Mouse (Mus musculus): Measurements from ENCODE around the gene Mtus2. TPM values are rescaled to one million over a fixed set of nuclear protein-coding genes. Genes with fewer than 3 reads are reported as not detected.

The Mtus2 gene
- polyA plus RNA-seq, 1 experiment from 2014 or later: 27.7 TPM

- H3K4me3 ChIP-seq (ENCODE audit: low read depth, low read length): no peak overlapping the region
- no peak overlapping the region for H3K9ac ChIP-seq (ENCODE audit: low read length)
- peaks cover 7% of the 10 kb centered on the region for H3K36me3 ChIP-seq (ENCODE audit: control insufficient read depth, insufficient read depth, low read length)
- ATAC-seq (replicated peaks; ENCODE audit: low FRiP score, low TSS enrichment, low read depth) (no peak), DNase-seq (ENCODE audit: low spot score) (no peak)
- H3K4me1 ChIP-seq (replicated peaks; ENCODE audit: control insufficient read depth, insufficient read depth, low read length): peaks cover 9% of the 10 kb centered on the region
- no peaks in the 10 kb centered on the region for H3K27me3 ChIP-seq (replicated peaks; ENCODE audit: control insufficient read depth, insufficient read depth, low read length)
- 84% methylated on average over 5 of the region's 5 CpGs for WGBS
- H3K27ac ChIP-seq (ENCODE audit: low read depth): no peak overlapping the region
- no peak overlapping the region for H3K4me2 ChIP-seq (ENCODE audit: low read length)
- no peaks in the 10 kb centered on the region for H3K9me3 ChIP-seq (ENCODE audit: control insufficient read depth, low read length)
These were observed 382.0 kb downstream of the Mtus2 start for GRCm38 (mm10) chr5:148339126-148339525.

GRCm38 (mm10) chr5:148342061-148342741 lies 385.1 kb downstream of the Mtus2 start:
- Histone ChIP-seq H3K27me3 (replicated peaks; ENCODE audit: control insufficient read depth, insufficient read depth, low read length) (no peaks in the 10 kb centered on the region), H3K9me3 (ENCODE audit: control insufficient read depth, low read length) (no peaks in the 10 kb centered on the region), H3K9ac (ENCODE audit: low read length) (no peak overlapping the region), H3K36me3 (ENCODE audit: control insufficient read depth, insufficient read depth, low read length) (peaks cover 17% of the 10 kb centered on the region), H3K4me1 (replicated peaks; ENCODE audit: control insufficient read depth, insufficient read depth, low read length) (peaks cover 9% of the 10 kb centered on the region), H3K27ac (ENCODE audit: low read depth) (peak overlapping the region; percentile 40; the same call in 1 of the 2 replicates), H3K4me2 (ENCODE audit: low read length) (peak overlapping the region; percentile 41), H3K4me3 (ENCODE audit: low read depth, low read length) (peak overlapping the region; percentile 11)
- DNase-seq (ENCODE audit: low spot score) (peak; percentile 60), ATAC-seq (replicated peaks; ENCODE audit: low FRiP score, low TSS enrichment, low read depth) (peak; percentile 40; the same call in 1 of the 2 replicates)
- 25% methylated on average over 26 of the region's 26 CpGs for WGBS

- no peak for DNase-seq (ENCODE audit: low spot score)
- peaks cover 17% of the 10 kb centered on the region for H3K36me3 ChIP-seq (ENCODE audit: control insufficient read depth, insufficient read depth, low read length)
These were observed 387.3 kb downstream of the Mtus2 start for GRCm38 (mm10) chr5:148344374-148344773.

GRCm38 (mm10) chr5:148346543-148346942 lies 389.4 kb downstream of the Mtus2 start:
- no peak overlapping the region for H3K9ac ChIP-seq (ENCODE audit: low read length)
- ATAC-seq (replicated peaks; ENCODE audit: low FRiP score, low TSS enrichment, low read depth): no peak
- H3K27me3 ChIP-seq (replicated peaks; ENCODE audit: control insufficient read depth, insufficient read depth, low read length): no peaks in the 10 kb centered on the region
- WGBS: 79% methylated on average over 8 of the region's 8 CpGs
- no peaks in the 10 kb centered on the region for H3K9me3 ChIP-seq (ENCODE audit: control insufficient read depth, low read length)
- peaks cover 17% of the 10 kb centered on the region for H3K36me3 ChIP-seq (ENCODE audit: control insufficient read depth, insufficient read depth, low read length)
- H3K4me2 ChIP-seq (ENCODE audit: low read length): no peak overlapping the region
- DNase-seq (ENCODE audit: low spot score): no peak
- no peak overlapping the region for H3K27ac ChIP-seq (ENCODE audit: low read depth)
- H3K4me1 ChIP-seq (replicated peaks; ENCODE audit: control insufficient read depth, insufficient read depth, low read length): peaks cover 9% of the 10 kb centered on the region
- no peak overlapping the region for H3K4me3 ChIP-seq (ENCODE audit: low read depth, low read length)

More at GRCm38 (mm10) chr5:148344374-148344773, 387.3 kb downstream of the Mtus2 start:
- no peaks in the 10 kb centered on the region for H3K9me3 ChIP-seq (ENCODE audit: control insufficient read depth, low read length)
- H3K4me1 ChIP-seq (replicated peaks; ENCODE audit: control insufficient read depth, insufficient read depth, low read length): peaks cover 9% of the 10 kb centered on the region
- no peak overlapping the region for H3K4me3 ChIP-seq (ENCODE audit: low read depth, low read length)
- H3K27me3 ChIP-seq (replicated peaks; ENCODE audit: control insufficient read depth, insufficient read depth, low read length): no peaks in the 10 kb centered on the region
- ATAC-seq (replicated peaks; ENCODE audit: low FRiP score, low TSS enrichment, low read depth): no peak
- no peak overlapping the region for H3K27ac ChIP-seq (ENCODE audit: low read depth)
- WGBS: 72% methylated on average over 5 of the region's 5 CpGs
- H3K4me2 ChIP-seq (ENCODE audit: low read length): no peak overlapping the region
- no peak overlapping the region for H3K9ac ChIP-seq (ENCODE audit: low read length)

DNA sequence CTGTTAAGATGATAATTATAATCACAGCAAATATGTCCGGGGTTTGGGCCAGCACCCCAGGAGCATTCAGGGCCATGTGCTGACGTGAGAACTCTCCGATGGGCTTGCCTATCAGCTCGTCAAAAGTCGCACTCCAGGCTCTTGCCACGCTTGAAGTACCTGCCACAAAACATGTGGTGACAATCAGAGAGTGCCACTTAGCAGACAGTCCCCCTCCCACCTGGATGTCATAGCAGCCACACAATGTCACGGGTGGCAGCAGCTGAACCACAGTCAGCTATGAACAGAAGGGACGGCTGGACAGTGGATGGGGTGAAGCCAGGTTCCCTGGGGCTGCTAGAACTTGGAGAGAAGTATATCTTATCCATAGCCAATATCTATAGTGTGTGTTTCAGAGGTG lies 391.0 kb downstream of the Mtus2 start:
- ATAC-seq (replicated peaks; ENCODE audit: low FRiP score, low TSS enrichment, low read depth): no peak

GRCm38 (mm10) chr5:148349327-148350011 lies 392.3 kb downstream of the Mtus2 start:
- 50% methylated on average over 15 of the region's 15 CpGs for WGBS
- H3K4me1 ChIP-seq (replicated peaks; ENCODE audit: control insufficient read depth, insufficient read depth, low read length): no peaks in the 10 kb centered on the region; the same call in 1 of the 2 replicates
- no peak overlapping the region for H3K4me2 ChIP-seq (ENCODE audit: low read length)
- no peaks in the 10 kb centered on the region for H3K9me3 ChIP-seq (ENCODE audit: control insufficient read depth, low read length)
- H3K27me3 ChIP-seq (replicated peaks; ENCODE audit: control insufficient read depth, insufficient read depth, low read length): no peaks in the 10 kb centered on the region
- ATAC-seq (replicated peaks; ENCODE audit: low FRiP score, low TSS enrichment, low read depth) (no peak), DNase-seq (ENCODE audit: low spot score) (no peak)
- no peak overlapping the region for H3K27ac ChIP-seq (ENCODE audit: low read depth)
- H3K36me3 ChIP-seq (ENCODE audit: control insufficient read depth, insufficient read depth, low read length): peaks cover 16% of the 10 kb centered on the region
- H3K4me3 ChIP-seq (ENCODE audit: low read depth, low read length): no peak overlapping the region
- H3K9ac ChIP-seq (ENCODE audit: low read length): no peak overlapping the region

More for the DNA sequence above, 391.0 kb downstream of the Mtus2 start:
- no peaks in the 10 kb centered on the region; the same call in 1 of the 2 replicates for H3K4me1 ChIP-seq (replicated peaks; ENCODE audit: control insufficient read depth, insufficient read depth, low read length)
- no peaks in the 10 kb centered on the region for H3K9me3 ChIP-seq (ENCODE audit: control insufficient read depth, low read length)
- H3K27me3 ChIP-seq (replicated peaks; ENCODE audit: control insufficient read depth, insufficient read depth, low read length): no peaks in the 10 kb centered on the region
- H3K27ac ChIP-seq (ENCODE audit: low read depth): no peak overlapping the region
- 83% methylated on average over 8 of the region's 8 CpGs for WGBS
- no peak for DNase-seq (ENCODE audit: low spot score)
- H3K36me3 ChIP-seq (ENCODE audit: control insufficient read depth, insufficient read depth, low read length): peaks cover 17% of the 10 kb centered on the region
- H3K4me3 ChIP-seq (ENCODE audit: low read depth, low read length): no peak overlapping the region
- H3K4me2 ChIP-seq (ENCODE audit: low read length): no peak overlapping the region
- no peak overlapping the region for H3K9ac ChIP-seq (ENCODE audit: low read length)

GRCm38 (mm10) chr5:148353429-148353828 lies 396.3 kb downstream of the Mtus2 start:
- Histone ChIP-seq H3K4me1 (replicated peaks; ENCODE audit: control insufficient read depth, insufficient read depth, low read length) (no peaks in the 10 kb centered on the region; the same call in 1 of the 2 replicates), H3K4me2 (ENCODE audit: low read length) (no peak overlapping the region), H3K9ac (ENCODE audit: low read length) (no peak overlapping the region), H3K4me3 (ENCODE audit: low read depth, low read length) (no peak overlapping the region), H3K27ac (ENCODE audit: low read depth) (no peak overlapping the region), H3K27me3 (replicated peaks; ENCODE audit: control insufficient read depth, insufficient read depth, low read length) (no peaks in the 10 kb centered on the region), H3K36me3 (ENCODE audit: control insufficient read depth, insufficient read depth, low read length) (peaks cover under 1% of the 10 kb centered on the region; the same call in 1 of the 2 replicates), H3K9me3 (ENCODE audit: control insufficient read depth, low read length) (no peaks in the 10 kb centered on the region)
- DNase-seq (ENCODE audit: low spot score) (no peak), ATAC-seq (replicated peaks; ENCODE audit: low FRiP score, low TSS enrichment, low read depth) (no peak)
- WGBS: 65% methylated on average over 16 of the region's 16 CpGs

DNA sequence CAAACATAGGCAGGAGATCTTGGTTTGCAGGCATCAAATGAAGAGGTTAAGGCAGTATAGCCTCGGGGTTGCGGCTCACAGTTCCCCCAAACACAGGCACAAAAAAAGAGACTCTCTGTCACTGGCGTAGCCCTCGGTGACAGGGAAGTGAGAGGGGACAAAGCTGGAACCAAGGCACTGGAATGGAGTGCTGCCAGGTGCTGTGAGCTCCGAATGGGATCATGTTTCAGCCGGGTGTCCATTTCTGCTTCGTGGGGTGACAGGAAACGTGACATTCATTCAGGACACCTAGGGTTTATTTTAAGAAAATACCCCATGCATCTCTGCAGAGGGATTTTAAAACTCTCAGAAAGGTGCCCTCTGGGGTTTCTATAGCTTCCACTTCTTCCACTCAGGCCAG lies 397.4 kb downstream of the Mtus2 start:
- DNase-seq (ENCODE audit: low spot score) (no peak), ATAC-seq (replicated peaks; ENCODE audit: low FRiP score, low TSS enrichment, low read depth) (no peak)
- no peaks in the 10 kb centered on the region for H3K9me3 ChIP-seq (ENCODE audit: control insufficient read depth, low read length)
- no peak overlapping the region for H3K4me2 ChIP-seq (ENCODE audit: low read length)
- H3K27me3 ChIP-seq (replicated peaks; ENCODE audit: control insufficient read depth, insufficient read depth, low read length): no peaks in the 10 kb centered on the region
- H3K4me3 ChIP-seq (ENCODE audit: low read depth, low read length): no peak overlapping the region
- H3K9ac ChIP-seq (ENCODE audit: low read length): no peak overlapping the region
- H3K4me1 ChIP-seq (replicated peaks; ENCODE audit: control insufficient read depth, insufficient read depth, low read length): no peaks in the 10 kb centered on the region; the same call in 1 of the 2 replicates
- H3K36me3 ChIP-seq (ENCODE audit: control insufficient read depth, insufficient read depth, low read length): peaks cover 4% of the 10 kb centered on the region; the same call in 1 of the 2 replicates
- 67% methylated on average over 8 of the region's 8 CpGs for WGBS
- no peak overlapping the region for H3K27ac ChIP-seq (ENCODE audit: low read depth)

Data from intestine, embryonic 14.5 days (tissue).